Mouse (Mus musculus): Measurements from ENCODE around the gene Tpra1. TPM values are rescaled to one million over a fixed set of nuclear protein-coding genes. Genes with fewer than 3 reads are reported as not detected.

Tpra1 gene
- polyA plus RNA-seq (2014; fragmentation: Nextera tagmentation; extraction: Ambion mirVana): 36.9 and 39.6 TPM in 2 replicates

- H3K4me1 ChIP-seq (ENCODE audit: control insufficient read depth, insufficient read depth, low read length): peaks cover 26% of the 10 kb centered on the region
Observed at GRCm38 (mm10) chr6:88901947-88902820, at the start of gene Tpra1. Gene Tpra1 (plus strand): TSS chr6:88902251.

GRCm38 (mm10) chr6:88854509-88854908, 47.5 kb upstream of the Tpra1 start:
- H3K4me2 ChIP-seq: no peak overlapping the region
- no peaks in the 10 kb centered on the region for H3K27me3 ChIP-seq (ENCODE audit: control insufficient read depth, insufficient read depth, low read length)
- ATAC-seq (ENCODE audit: low FRiP score) (no peak), DNase-seq (ENCODE audit: low spot score, missing footprints) (no peak)
- no peak overlapping the region for H3K4me3 ChIP-seq (ENCODE audit: low read depth, low read length)
- no peaks in the 10 kb centered on the region for H3K9me3 ChIP-seq (ENCODE audit: control insufficient read depth, low read length)
- H3K27ac ChIP-seq (ENCODE audit: low read depth, low read length): no peak overlapping the region
- 79% methylated on average over 5 of the region's 5 CpGs for WGBS
- H3K4me1 ChIP-seq (ENCODE audit: control insufficient read depth, insufficient read depth, low read length): no peaks in the 10 kb centered on the region
- no peak overlapping the region for H3K9ac ChIP-seq (ENCODE audit: low read length)
- H3K36me3 ChIP-seq (ENCODE audit: control insufficient read depth, insufficient read depth, low read length): no peaks in the 10 kb centered on the region

More at GRCm38 (mm10) chr6:88901947-88902820, at the start of gene Tpra1:
- Histone ChIP-seq H3K27ac (ENCODE audit: low read depth, low read length) (peak within 1 kb of the TSS; percentile 74), H3K4me3 (ENCODE audit: low read depth, low read length) (peak within 1 kb of the TSS; percentile 79), H3K9me3 (ENCODE audit: control insufficient read depth, low read length) (no peaks in the 10 kb centered on the region), H3K4me2 (peak within 1 kb of the TSS; percentile 76), H3K27me3 (ENCODE audit: control insufficient read depth, insufficient read depth, low read length) (no peaks in the 10 kb centered on the region), H3K9ac (ENCODE audit: low read length) (peak within 1 kb of the TSS; percentile 80), H3K36me3 (ENCODE audit: control insufficient read depth, insufficient read depth, low read length) (no peaks in the 10 kb centered on the region)
- DNase-seq (ENCODE audit: low spot score, missing footprints): peak; percentile 98
- ATAC-seq (ENCODE audit: low FRiP score): peak; percentile 88
- WGBS: under 1% methylated on average over 66 of the region's 66 CpGs

GRCm38 (mm10) chr6:88855636-88856035, 46.4 kb upstream of the Tpra1 start:
- Histone ChIP-seq H3K9me3 (ENCODE audit: control insufficient read depth, low read length) (no peaks in the 10 kb centered on the region), H3K9ac (ENCODE audit: low read length) (no peak overlapping the region), H3K4me1 (ENCODE audit: control insufficient read depth, insufficient read depth, low read length) (no peaks in the 10 kb centered on the region), H3K36me3 (ENCODE audit: control insufficient read depth, insufficient read depth, low read length) (no peaks in the 10 kb centered on the region), H3K4me3 (ENCODE audit: low read depth, low read length) (no peak overlapping the region), H3K27ac (ENCODE audit: low read depth, low read length) (no peak overlapping the region), H3K27me3 (ENCODE audit: control insufficient read depth, insufficient read depth, low read length) (no peaks in the 10 kb centered on the region), H3K4me2 (no peak overlapping the region)
- 24% methylated on average over 5 of the region's 5 CpGs for WGBS
- DNase-seq (ENCODE audit: low spot score, missing footprints) (peak; percentile 98), ATAC-seq (ENCODE audit: low FRiP score) (peak; percentile 33; the same call in 1 of the 2 replicates)

DNA sequence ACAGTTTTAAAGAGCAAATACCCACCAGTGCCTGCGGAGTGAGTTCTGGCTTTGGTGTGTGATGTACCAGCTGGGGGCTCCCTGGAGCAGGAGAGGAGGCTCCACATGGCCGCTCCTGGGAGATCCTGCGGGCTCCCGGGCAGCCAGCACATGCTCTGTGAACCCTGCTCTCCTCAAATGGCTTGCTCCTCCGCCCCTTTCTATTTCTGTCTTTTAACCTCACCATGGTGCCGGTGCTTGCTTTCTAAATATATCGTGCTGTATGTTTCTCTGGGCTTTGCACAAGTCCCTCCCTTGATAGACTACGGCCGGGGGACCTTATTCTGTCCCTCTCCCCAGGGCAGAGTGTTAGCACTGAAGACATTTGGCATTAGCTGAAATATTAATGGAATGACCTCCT, 44.8 kb upstream of the Tpra1 start:
- no peaks in the 10 kb centered on the region for H3K4me1 ChIP-seq (ENCODE audit: control insufficient read depth, insufficient read depth, low read length)
- H3K4me2 ChIP-seq: no peak overlapping the region
- H3K36me3 ChIP-seq (ENCODE audit: control insufficient read depth, insufficient read depth, low read length): peaks cover 9% of the 10 kb centered on the region; the same call in 1 of the 2 replicates
- H3K27me3 ChIP-seq (ENCODE audit: control insufficient read depth, insufficient read depth, low read length): no peaks in the 10 kb centered on the region
- no peak overlapping the region for H3K9ac ChIP-seq (ENCODE audit: low read length)
- 50% methylated on average over 9 of the region's 9 CpGs for WGBS
- no peak overlapping the region for H3K4me3 ChIP-seq (ENCODE audit: low read depth, low read length)
- DNase-seq (ENCODE audit: low spot score, missing footprints) (no peak), ATAC-seq (ENCODE audit: low FRiP score) (no peak)
- no peak overlapping the region for H3K27ac ChIP-seq (ENCODE audit: low read depth, low read length)
- no peaks in the 10 kb centered on the region for H3K9me3 ChIP-seq (ENCODE audit: control insufficient read depth, low read length)

- no peak overlapping the region for H3K27ac ChIP-seq (ENCODE audit: low read depth, low read length)
- H3K4me2 ChIP-seq: no peak overlapping the region
- ATAC-seq (ENCODE audit: low FRiP score) (no peak), DNase-seq (ENCODE audit: low spot score, missing footprints) (no peak)
- H3K36me3 ChIP-seq (ENCODE audit: control insufficient read depth, insufficient read depth, low read length): peaks cover 10% of the 10 kb centered on the region
- 89% methylated on average over 6 of the region's 6 CpGs for WGBS
- H3K4me3 ChIP-seq (ENCODE audit: low read depth, low read length): no peak overlapping the region
- H3K27me3 ChIP-seq (ENCODE audit: control insufficient read depth, insufficient read depth, low read length): no peaks in the 10 kb centered on the region
- H3K9me3 ChIP-seq (ENCODE audit: control insufficient read depth, low read length): no peaks in the 10 kb centered on the region
- no peaks in the 10 kb centered on the region for H3K4me1 ChIP-seq (ENCODE audit: control insufficient read depth, insufficient read depth, low read length)
- H3K9ac ChIP-seq (ENCODE audit: low read length): no peak overlapping the region
Observed at GRCm38 (mm10) chr6:88857830-88858229, 44.2 kb upstream of the Tpra1 start.

DNA sequence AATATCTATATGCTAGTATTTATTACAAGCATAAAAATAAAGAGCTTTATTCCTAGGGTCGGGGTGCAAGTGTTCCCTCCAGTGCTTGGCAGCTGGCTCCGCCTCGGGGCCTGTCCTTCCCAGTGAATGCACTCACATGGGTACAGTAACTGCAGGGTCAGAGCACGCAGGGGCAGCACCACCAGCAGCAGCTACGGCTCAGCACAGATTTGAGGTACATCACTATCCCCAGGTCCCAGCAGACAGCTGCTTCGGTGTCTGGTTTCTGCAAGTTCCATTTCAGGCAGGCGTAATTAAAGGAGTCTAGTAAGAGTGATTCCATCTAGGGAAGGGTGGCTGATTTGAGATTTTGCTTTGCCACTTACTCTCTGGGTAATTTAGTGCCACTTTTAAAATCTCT, 43.7 kb upstream of the Tpra1 start:
- Histone ChIP-seq H3K4me2 (no peak overlapping the region), H3K36me3 (ENCODE audit: control insufficient read depth, insufficient read depth, low read length) (peaks cover 15% of the 10 kb centered on the region), H3K27me3 (ENCODE audit: control insufficient read depth, insufficient read depth, low read length) (no peaks in the 10 kb centered on the region), H3K9ac (ENCODE audit: low read length) (no peak overlapping the region), H3K9me3 (ENCODE audit: control insufficient read depth, low read length) (no peaks in the 10 kb centered on the region), H3K4me1 (ENCODE audit: control insufficient read depth, insufficient read depth, low read length) (no peaks in the 10 kb centered on the region), H3K27ac (ENCODE audit: low read depth, low read length) (no peak overlapping the region), H3K4me3 (ENCODE audit: low read depth, low read length) (no peak overlapping the region)
- ATAC-seq (ENCODE audit: low FRiP score): no peak
- DNase-seq (ENCODE audit: low spot score, missing footprints): no peak
- WGBS: 80% methylated on average over 7 of the region's 7 CpGs

GRCm38 (mm10) chr6:88860914-88861313, 41.1 kb upstream of the Tpra1 start:
- 19% methylated on average over 2 of the region's 2 CpGs for WGBS
- peak; percentile 42; the same call in 1 of the 2 replicates for ATAC-seq (ENCODE audit: low FRiP score)
- no peak overlapping the region for H3K4me3 ChIP-seq (ENCODE audit: low read depth, low read length)
- no peaks in the 10 kb centered on the region for H3K27me3 ChIP-seq (ENCODE audit: control insufficient read depth, insufficient read depth, low read length)
- no peaks in the 10 kb centered on the region for H3K9me3 ChIP-seq (ENCODE audit: control insufficient read depth, low read length)
- H3K4me2 ChIP-seq: no peak overlapping the region
- peaks cover 16% of the 10 kb centered on the region for H3K36me3 ChIP-seq (ENCODE audit: control insufficient read depth, insufficient read depth, low read length)
- peak; percentile 89 for DNase-seq (ENCODE audit: low spot score, missing footprints)
- H3K27ac ChIP-seq (ENCODE audit: low read depth, low read length): no peak overlapping the region
- H3K4me1 ChIP-seq (ENCODE audit: control insufficient read depth, insufficient read depth, low read length): no peaks in the 10 kb centered on the region
- H3K9ac ChIP-seq (ENCODE audit: low read length): no peak overlapping the region

DNA sequence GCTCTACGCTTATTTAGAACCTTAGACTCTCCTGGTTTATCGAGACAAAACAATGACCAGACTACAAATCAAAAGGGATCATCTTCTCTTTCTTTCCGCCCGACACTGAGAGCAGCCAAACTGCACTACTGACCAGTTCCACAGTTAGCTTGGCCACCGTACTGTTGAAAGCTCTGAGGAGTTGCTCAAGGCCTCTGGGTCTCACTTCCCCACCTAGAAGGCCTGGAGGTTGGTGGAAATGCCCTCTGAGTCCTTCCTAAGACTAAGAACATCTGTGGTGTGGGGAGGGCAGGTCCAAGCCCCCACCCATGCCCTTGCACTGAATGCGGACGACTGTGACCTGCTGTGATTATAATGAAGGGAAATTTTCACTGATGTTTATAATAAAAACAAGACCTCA, 36.3 kb upstream of the Tpra1 start:
- WGBS: 85% methylated on average over 7 of the region's 7 CpGs
- peaks cover 15% of the 10 kb centered on the region for H3K36me3 ChIP-seq (ENCODE audit: control insufficient read depth, insufficient read depth, low read length)

GRCm38 (mm10) chr6:88869459-88869858, 32.6 kb upstream of the Tpra1 start:
- ATAC-seq (ENCODE audit: low FRiP score): no peak
- no peak for DNase-seq (ENCODE audit: low spot score, missing footprints)
- no peak overlapping the region for H3K4me2 ChIP-seq
- no peak overlapping the region for H3K4me3 ChIP-seq (ENCODE audit: low read depth, low read length)
- 89% methylated on average over 7 of the region's 7 CpGs for WGBS
- H3K4me1 ChIP-seq (ENCODE audit: control insufficient read depth, insufficient read depth, low read length): peaks cover 11% of the 10 kb centered on the region
- H3K27me3 ChIP-seq (ENCODE audit: control insufficient read depth, insufficient read depth, low read length): peaks cover 3% of the 10 kb centered on the region
- H3K9ac ChIP-seq (ENCODE audit: low read length): no peak overlapping the region
- no peak overlapping the region for H3K27ac ChIP-seq (ENCODE audit: low read depth, low read length)
- H3K9me3 ChIP-seq (ENCODE audit: control insufficient read depth, low read length): no peaks in the 10 kb centered on the region
- no peaks in the 10 kb centered on the region for H3K36me3 ChIP-seq (ENCODE audit: control insufficient read depth, insufficient read depth, low read length)

More for the DNA sequence above, 36.3 kb upstream of the Tpra1 start:
- no peak overlapping the region for H3K4me3 ChIP-seq (ENCODE audit: low read depth, low read length)
- H3K27me3 ChIP-seq (ENCODE audit: control insufficient read depth, insufficient read depth, low read length): no peaks in the 10 kb centered on the region
- H3K4me1 ChIP-seq (ENCODE audit: control insufficient read depth, insufficient read depth, low read length): no peaks in the 10 kb centered on the region
- no peak for DNase-seq (ENCODE audit: low spot score, missing footprints)
- no peak for ATAC-seq (ENCODE audit: low FRiP score)
- H3K9me3 ChIP-seq (ENCODE audit: control insufficient read depth, low read length): no peaks in the 10 kb centered on the region
- no peak overlapping the region for H3K27ac ChIP-seq (ENCODE audit: low read depth, low read length)
- no peak overlapping the region for H3K9ac ChIP-seq (ENCODE audit: low read length)
- H3K4me2 ChIP-seq: no peak overlapping the region

Data from midbrain, embryonic 11.5 days (tissue).